Mouse (Mus musculus) liver, embryonic 11.5 days (tissue): ENCODE data around the gene Nxt2. TPM values are rescaled to one million over a fixed set of nuclear protein-coding genes. Genes with fewer than 3 reads are reported as not detected.
"Not testable (repeated sequence)": the region's sequence is repeated elsewhere in the genome, so short reads cannot be mapped to it uniquely, and the experiment has no call there.

Experiments used
- ATAC-seq: fragments of 200-750 bp; cut with Nextera tagmentation; replicated peaks from 2 replicates; pipeline ENCODE4 v1.8.0; 2017; ENCODE audit warnings: moderate number of reproducible peaks, mild to moderate bottlenecking, moderate TSS enrichment, moderate library complexity; ENCODE audit not compliant: low FRiP score
- DNase-seq: peaks from one replicate; pipeline ENCODE4 v3.0.0-alpha.2; 2017; ENCODE audit warnings: low spot score
- H3K27ac ChIP-seq: fragments of 300-500 bp; sonication (generic); 2 replicates; pipeline ENCODE4 v1.5.1; 2014; ENCODE audit warnings: mild to moderate bottlenecking, low read depth, low read length, control low read depth
- H3K27me3 ChIP-seq: fragments of 300-500 bp; sonication (generic); replicated peaks from 2 replicates; pipeline ENCODE4 v1.6.1; 2014; ENCODE audit warnings: low read length, mixed read lengths; ENCODE audit not compliant: control insufficient read depth, insufficient read depth
- H3K36me3 ChIP-seq: fragments of 300-500 bp; sonication (generic); 2 replicates; pipeline ENCODE4 v1.6.1; 2014; ENCODE audit warnings: mild to moderate bottlenecking, low read length, moderate library complexity, mixed read lengths; ENCODE audit not compliant: control insufficient read depth, insufficient read depth
- H3K4me1 ChIP-seq: fragments of 300-500 bp; sonication (generic); replicated peaks from 2 replicates; pipeline ENCODE4 v1.6.1; 2014; ENCODE audit warnings: low read length, mixed read lengths; ENCODE audit not compliant: control insufficient read depth, insufficient read depth
- H3K4me2 ChIP-seq: fragments of 300-500 bp; sonication (generic); 2 replicates; pipeline ENCODE4 v1.6.1; 2014; ENCODE audit warnings: mild to moderate bottlenecking, control low read depth, moderate library complexity
- H3K4me3 ChIP-seq: fragments of 300-500 bp; sonication (generic); 2 replicates; pipeline ENCODE4 v1.5.1; 2014; ENCODE audit warnings: low read depth, low read length, control low read depth
- H3K9ac ChIP-seq: fragments of 300-500 bp; sonication (generic); 2 replicates; pipeline ENCODE4 v1.6.1; 2014; ENCODE audit warnings: low read depth, low read length, control low read depth
- H3K9me3 ChIP-seq: fragments of 300-500 bp; sonication (generic); 2 replicates; pipeline ENCODE4 v1.6.1; 2016; ENCODE audit warnings: low read length, inconsistent platforms, mixed read lengths; ENCODE audit not compliant: control insufficient read depth
- WGBS: fragments of 180-500 bp; shearing (Covaris S2); extraction: QIAGEN DNeasy Blood & Tissue Kit; methylation state at CpG from one replicate; pipeline ENCODE4 v1.1.7; 2014; 5-methylcytosine and 5-hydroxymethylcytosine counted together
- polyA plus RNA-seq: library from polyadenylated mRNA; unstranded; fragments of >200 nt; fragmentation: Nextera tagmentation; extraction: Ambion mirVana; gene quantifications from 2 replicates; pipeline ENCODE4 v1.2.1, GENCODE M21; 2014

Gene Nxt2
- polyA plus RNA-seq, 1 experiment from 2014 or later = 9.8 TPM

- no peaks in the 10 kb centered on the region for H3K9me3 ChIP-seq
- ATAC-seq = peak; percentile 70
- H3K4me3 ChIP-seq = peak overlapping the region; percentile 58
- H3K27me3 ChIP-seq = no peaks in the 10 kb centered on the region
- H3K4me1 ChIP-seq = no peaks in the 10 kb centered on the region
- H3K27ac ChIP-seq = peak overlapping the region; percentile 66; the same call in 1 of the 2 replicates
- H3K9ac ChIP-seq = peak overlapping the region; percentile 46; the same call in 1 of the 2 replicates
- H3K36me3 ChIP-seq = no peaks in the 10 kb centered on the region
- DNase-seq = peak; percentile 31
- 24% methylated on average over 15 of the region's 15 CpGs for WGBS
- peak overlapping the region; percentile 58 for H3K4me2 ChIP-seq
Measured at GRCm38 (mm10) chrX:142227398-142228054, 956 bp downstream of the Nxt2 start.

- Histone ChIP-seq H3K27ac (peak overlapping the region; percentile 66; the same call in 1 of the 2 replicates), H3K4me1 (no peaks in the 10 kb centered on the region), H3K27me3 (no peaks in the 10 kb centered on the region), H3K4me3 (peak overlapping the region; percentile 58), H3K36me3 (no peaks in the 10 kb centered on the region), H3K9me3 (no peaks in the 10 kb centered on the region), H3K9ac (peak overlapping the region; percentile 31; the same call in 1 of the 2 replicates), H3K4me2 (peak overlapping the region; percentile 58)
- DNase-seq (peak; percentile 59), ATAC-seq (peak; percentile 96)
- 20% methylated on average over 31 of the region's 42 CpGs for WGBS
Measured at GRCm38 (mm10) chrX:142228055-142228768, 1.6 kb downstream of the Nxt2 start.

DNA sequence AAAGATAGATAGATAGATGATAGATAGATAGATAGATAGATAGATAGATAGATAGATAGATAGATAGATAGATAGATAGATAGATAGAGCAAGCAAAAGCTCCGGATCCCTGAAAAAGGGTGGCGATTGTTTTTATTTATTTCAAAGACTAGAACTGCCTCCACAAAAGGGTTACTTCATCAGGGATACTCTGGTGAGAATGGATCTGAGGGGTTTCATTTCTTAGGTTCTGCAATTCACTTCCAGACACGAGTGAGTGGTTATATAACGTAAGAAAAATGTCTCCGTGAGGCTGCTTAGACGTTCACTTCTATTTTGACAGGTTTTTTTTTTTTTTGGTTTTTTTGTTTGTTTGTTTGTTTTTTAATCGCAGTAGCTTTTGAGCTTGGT lies 2.2 kb downstream of the Nxt2 start:
- H3K9ac ChIP-seq = no peak overlapping the region
- WGBS = 44% methylated on average over 7 of the region's 7 CpGs

GRCm38 (mm10) chrX:142236146-142236545 lies 9.6 kb downstream of the Nxt2 start:
- not testable (repeated sequence) for H3K4me1 ChIP-seq, H3K27ac ChIP-seq, H3K4me2 ChIP-seq, DNase-seq, H3K36me3 ChIP-seq, H3K4me3 ChIP-seq, H3K9me3 ChIP-seq, H3K9ac ChIP-seq, ATAC-seq, H3K27me3 ChIP-seq
- WGBS = 77% methylated on average over 1 of the region's 1 CpGs

More for the DNA sequence above, 2.2 kb downstream of the Nxt2 start:
- no peaks in the 10 kb centered on the region for H3K36me3 ChIP-seq
- H3K27ac ChIP-seq = no peak overlapping the region
- no peak for ATAC-seq
- H3K4me3 ChIP-seq = peak overlapping the region; percentile 58
- peak overlapping the region; percentile 44 for H3K4me2 ChIP-seq
- H3K9me3 ChIP-seq = no peaks in the 10 kb centered on the region
- no peak for DNase-seq
- no peaks in the 10 kb centered on the region for H3K4me1 ChIP-seq
- H3K27me3 ChIP-seq = no peaks in the 10 kb centered on the region

- H3K9me3 ChIP-seq = no peaks in the 10 kb centered on the region
- H3K9ac ChIP-seq = no peak overlapping the region
- H3K4me1 ChIP-seq = no peaks in the 10 kb centered on the region
- no peak overlapping the region for H3K27ac ChIP-seq
- DNase-seq (no peak), ATAC-seq (no peak)
- WGBS = 51% methylated on average over 2 of the region's 2 CpGs
- H3K27me3 ChIP-seq = no peaks in the 10 kb centered on the region
- no peak overlapping the region for H3K4me2 ChIP-seq
- no peak overlapping the region for H3K4me3 ChIP-seq
- H3K36me3 ChIP-seq = no peaks in the 10 kb centered on the region
Measured at GRCm38 (mm10) chrX:142237101-142237500, 10.5 kb downstream of the Nxt2 start.

GRCm38 (mm10) chrX:142245682-142246327 lies 19.2 kb downstream of the Nxt2 start:
- WGBS = 69% methylated on average over 5 of the region's 5 CpGs
- no peaks in the 10 kb centered on the region for H3K9me3 ChIP-seq
- no peak overlapping the region for H3K4me3 ChIP-seq
- no peak for DNase-seq
- H3K27me3 ChIP-seq = no peaks in the 10 kb centered on the region; the same call in 1 of the 2 replicates
- ATAC-seq = no peak
- H3K4me1 ChIP-seq = no peaks in the 10 kb centered on the region
- H3K36me3 ChIP-seq = no peaks in the 10 kb centered on the region
- H3K4me2 ChIP-seq = no peak overlapping the region
- H3K9ac ChIP-seq = no peak overlapping the region
- no peak overlapping the region for H3K27ac ChIP-seq

DNA sequence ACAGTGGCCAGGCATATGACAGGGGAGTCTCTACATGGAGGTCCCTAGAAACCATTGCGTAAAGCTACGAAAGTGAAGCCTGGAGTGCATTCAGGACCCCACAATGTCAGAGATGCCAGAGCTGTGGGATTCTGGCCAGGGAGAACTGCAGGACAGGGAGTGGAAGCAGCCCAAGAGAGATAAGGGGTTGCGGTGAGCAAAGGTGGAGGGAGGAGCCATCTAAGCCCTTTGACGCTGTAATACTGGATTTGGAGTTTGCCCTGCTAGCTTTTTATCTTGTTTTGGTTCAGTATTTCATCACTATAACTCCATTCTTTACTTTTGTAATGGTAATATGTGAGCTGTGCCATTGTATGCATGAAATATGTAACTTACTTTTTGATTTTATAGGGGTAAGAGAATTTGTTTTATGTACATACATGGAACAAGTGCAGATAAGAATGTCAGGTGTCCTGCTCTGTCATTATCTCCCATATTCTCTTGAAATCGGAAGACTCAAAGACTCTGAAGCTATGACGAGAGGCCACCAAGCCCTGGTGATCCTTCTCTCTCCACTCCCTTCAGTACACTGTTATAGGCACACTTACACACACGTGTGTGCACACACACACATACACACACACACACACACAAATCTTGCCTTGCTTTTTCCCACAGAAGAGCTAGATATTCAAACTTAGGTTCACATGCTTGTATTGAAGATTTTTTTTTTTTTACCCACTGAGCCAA lies 23.6 kb downstream of the Nxt2 start:
- no peak for ATAC-seq
- DNase-seq = no peak
- 64% methylated on average over 7 of the region's 7 CpGs for WGBS
- no peaks in the 10 kb centered on the region; the same call in 1 of the 2 replicates for H3K27me3 ChIP-seq
- H3K27ac ChIP-seq = no peak overlapping the region
- H3K9ac ChIP-seq = no peak overlapping the region
- H3K9me3 ChIP-seq = no peaks in the 10 kb centered on the region
- no peaks in the 10 kb centered on the region for H3K4me1 ChIP-seq
- no peak overlapping the region for H3K4me3 ChIP-seq
- H3K4me2 ChIP-seq = no peak overlapping the region
- H3K36me3 ChIP-seq = no peaks in the 10 kb centered on the region

GRCm38 (mm10) chrX:142276031-142276430 lies 49.5 kb downstream of the Nxt2 start:
- Histone ChIP-seq H3K36me3 (no peaks in the 10 kb centered on the region), H3K4me3 (no peak overlapping the region), H3K9me3 (no peaks in the 10 kb centered on the region), H3K9ac (no peak overlapping the region), H3K27ac (no peak overlapping the region), H3K4me1 (no peaks in the 10 kb centered on the region), H3K27me3 (peaks cover 5% of the 10 kb centered on the region), H3K4me2 (no peak overlapping the region)
- DNase-seq = no peak
- ATAC-seq = no peak
- 66% methylated on average over 3 of the region's 3 CpGs for WGBS
